Mouse (Mus musculus) forebrain, embryonic 10.5 days (tissue): ENCODE data around the gene Ms4a1. TPM values are rescaled to one million over a fixed set of nuclear protein-coding genes. Genes with fewer than 3 reads are reported as not detected.
"Not testable (repeated sequence)": the region's sequence is repeated elsewhere in the genome, so short reads cannot be mapped to it uniquely, and the experiment has no call there.

ENCODE experiments used
- DNase-seq: peaks from one replicate; pipeline ENCODE4 v3.0.0-alpha.2; 2017; ENCODE audit warnings: low spot score; ENCODE audit errors: extremely low spot score
- H3K27ac ChIP-seq: fragments of 300-500 bp; sonication (generic); 2 replicates; pipeline ENCODE4 v1.5.1; 2016; ENCODE audit warnings: mild to moderate bottlenecking
- H3K27me3 ChIP-seq: fragments of 300-500 bp; sonication (generic); 2 replicates; pipeline ENCODE4 v1.6.1; 2016; ENCODE audit warnings: mild to moderate bottlenecking; ENCODE audit not compliant: poor library complexity, severe bottlenecking
- H3K36me3 ChIP-seq: fragments of 300-500 bp; sonication (generic); replicated peaks from 2 replicates; pipeline ENCODE4 v1.6.1; 2016; ENCODE audit warnings: mild to moderate bottlenecking, moderate library complexity
- H3K4me1 ChIP-seq: fragments of 300-500 bp; sonication (generic); 2 replicates; pipeline ENCODE4 v1.6.1; 2016
- H3K4me3 ChIP-seq: fragments of 300-500 bp; sonication (generic); 2 replicates; pipeline ENCODE4 v1.5.1; 2016; ENCODE audit warnings: mild to moderate bottlenecking, moderate library complexity
- H3K9me3 ChIP-seq: fragments of 300-500 bp; sonication (generic); 2 replicates; pipeline ENCODE4 v1.6.1; 2016; ENCODE audit warnings: mild to moderate bottlenecking, moderate library complexity
- WGBS: fragments of 180-500 bp; shearing (Covaris S2); methylation state at CpG from one replicate; pipeline ENCODE4 v1.1.7; 2016; 5-methylcytosine and 5-hydroxymethylcytosine counted together
- polyA plus RNA-seq: library from polyadenylated mRNA; unstranded; fragments of >200 nt; fragmentation: Nextera tagmentation; extraction: Ambion mirVana; gene quantifications from 2 replicates; pipeline ENCODE4 v1.2.1, GENCODE M21; 2016

Ms4a1 gene
- polyA plus RNA-seq, 1 experiment from 2014 or later: not detected

DNA sequence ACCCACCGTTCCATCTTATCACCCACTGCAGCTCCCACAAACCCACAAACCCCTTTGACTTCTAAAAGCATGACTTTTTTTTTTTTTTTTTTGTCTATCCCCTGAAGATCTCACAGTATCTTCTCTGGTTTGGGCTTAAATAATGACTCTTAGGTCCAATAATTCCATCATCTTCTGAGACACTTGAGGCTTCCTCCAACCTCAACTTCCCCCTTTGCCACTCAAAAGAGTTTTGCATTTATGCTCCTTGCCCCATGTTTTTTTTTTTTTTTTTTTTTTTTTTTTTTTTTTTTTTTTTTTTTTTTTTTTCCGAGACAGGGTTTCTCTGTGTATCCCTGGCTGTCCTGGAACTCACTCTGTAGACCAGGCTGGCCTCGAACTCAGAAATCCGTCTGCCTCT lies 3.1 kb downstream of the Ms4a1 start:
- DNase-seq, H3K9me3 ChIP-seq, H3K27ac ChIP-seq, H3K4me1 ChIP-seq, H3K4me3 ChIP-seq, H3K27me3 ChIP-seq, H3K36me3 ChIP-seq: not testable (repeated sequence)
- 83% methylated on average over 4 of the region's 4 CpGs for WGBS

- H3K4me3 ChIP-seq: no peak overlapping the region
- no peak overlapping the region for H3K27ac ChIP-seq
- H3K36me3 ChIP-seq: no peaks in the 10 kb centered on the region
- no peaks in the 10 kb centered on the region for H3K4me1 ChIP-seq
- H3K9me3 ChIP-seq: no peaks in the 10 kb centered on the region
- 96% methylated on average over 2 of the region's 2 CpGs for WGBS
- H3K27me3 ChIP-seq: no peaks in the 10 kb centered on the region
- DNase-seq: no peak
These were observed 4.5 kb downstream of the Ms4a1 start for GRCm38 (mm10) chr19:11261522-11261921.

DNA sequence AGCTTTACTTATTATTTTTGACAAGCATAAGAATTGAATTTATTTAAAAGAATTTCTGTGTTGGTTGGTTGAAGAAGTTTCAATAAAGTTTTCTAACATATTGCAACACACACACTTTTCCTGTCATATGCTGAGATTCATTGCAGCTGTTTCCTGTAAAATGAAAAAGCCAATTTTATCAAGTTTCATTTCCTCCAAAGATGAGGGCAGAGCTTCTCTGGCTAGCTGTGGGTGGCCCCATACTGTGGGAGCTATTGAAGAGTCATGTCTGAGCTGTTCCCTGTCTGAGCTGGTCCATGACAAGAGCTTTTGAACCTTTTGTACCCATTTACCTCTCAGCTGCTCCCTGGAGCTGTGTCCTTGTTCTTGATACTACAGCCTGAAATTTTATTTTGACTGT lies 21.8 kb downstream of the Ms4a1 start:
- Histone ChIP-seq H3K9me3 (no peaks in the 10 kb centered on the region), H3K36me3 (no peaks in the 10 kb centered on the region), H3K27ac (no peak overlapping the region), H3K4me3 (no peak overlapping the region), H3K4me1 (no peaks in the 10 kb centered on the region), H3K27me3 (no peaks in the 10 kb centered on the region)
- DNase-seq: no peak

DNA sequence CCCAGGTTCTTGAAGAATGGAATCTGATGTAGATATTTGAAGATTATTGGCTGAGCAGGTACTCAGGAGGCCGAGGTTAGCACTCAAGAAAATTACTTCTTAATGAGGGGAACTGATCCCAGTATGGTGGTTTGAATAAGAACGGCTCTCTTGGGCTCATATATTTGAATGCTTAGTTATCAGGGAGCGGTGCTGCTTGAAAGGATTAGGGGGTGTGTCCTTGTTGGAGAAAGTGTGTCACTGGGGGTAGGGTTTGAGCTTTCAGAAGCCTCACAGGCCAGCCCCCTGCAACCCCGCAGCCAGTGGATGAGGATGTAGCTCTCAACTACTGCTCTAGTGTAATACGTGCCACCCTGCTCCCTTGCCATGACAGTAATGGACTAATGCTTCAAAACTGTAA lies 23.5 kb downstream of the Ms4a1 start:
- H3K9me3 ChIP-seq: no peaks in the 10 kb centered on the region
- H3K27me3 ChIP-seq: no peaks in the 10 kb centered on the region
- 63% methylated on average over 5 of the region's 5 CpGs for WGBS
- no peak overlapping the region for H3K27ac ChIP-seq
- no peaks in the 10 kb centered on the region for H3K36me3 ChIP-seq
- H3K4me1 ChIP-seq: no peaks in the 10 kb centered on the region
- no peak overlapping the region for H3K4me3 ChIP-seq
- DNase-seq: no peak

- no peaks in the 10 kb centered on the region for H3K9me3 ChIP-seq
- H3K36me3 ChIP-seq: no peaks in the 10 kb centered on the region
- H3K4me1 ChIP-seq: no peaks in the 10 kb centered on the region
- H3K27ac ChIP-seq: no peak overlapping the region
- DNase-seq: no peak
- no peak overlapping the region for H3K4me3 ChIP-seq
- no peaks in the 10 kb centered on the region for H3K27me3 ChIP-seq
These were observed 30.2 kb downstream of the Ms4a1 start for GRCm38 (mm10) chr19:11235820-11236219.

DNA sequence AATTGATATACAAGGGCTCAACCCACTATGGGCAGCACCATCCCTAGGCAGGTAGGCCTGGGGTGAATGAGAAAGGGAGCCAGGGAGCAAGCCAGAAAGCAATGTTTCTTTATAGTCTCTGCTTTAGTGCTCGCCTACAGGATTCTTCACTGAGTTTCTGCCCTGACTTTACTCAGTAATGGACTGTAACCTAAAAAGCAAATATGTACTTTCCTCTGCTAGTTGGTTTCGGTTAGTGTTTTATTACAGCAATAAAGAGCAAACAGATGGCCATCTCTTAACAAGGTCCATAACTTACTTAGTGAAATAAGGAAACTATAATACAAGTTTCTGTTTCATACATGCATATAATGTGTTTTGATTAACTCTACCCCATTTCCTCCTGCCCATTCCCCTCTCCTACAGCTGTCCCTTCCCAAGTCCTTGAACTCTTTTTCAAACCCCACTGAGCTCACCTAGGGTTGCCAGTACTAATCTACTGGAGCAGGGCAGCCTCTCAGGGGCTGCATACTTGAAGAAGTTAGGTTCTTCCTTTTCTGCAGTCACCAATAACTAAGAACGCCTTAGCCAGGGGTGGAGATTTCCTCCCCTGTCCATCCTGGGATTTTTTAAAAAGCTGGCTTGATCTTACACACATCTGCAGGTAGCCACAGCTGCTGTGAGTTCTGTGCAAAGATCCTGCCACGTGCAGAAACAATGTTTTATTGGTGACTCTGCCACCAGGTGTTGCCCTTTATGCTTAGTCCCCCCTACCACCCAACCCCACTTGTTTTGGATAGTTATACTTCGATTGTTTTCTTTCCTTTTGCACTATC lies 30.9 kb downstream of the Ms4a1 start:
- H3K36me3 ChIP-seq: no peaks in the 10 kb centered on the region
- H3K27ac ChIP-seq: no peak overlapping the region
- H3K9me3 ChIP-seq: no peaks in the 10 kb centered on the region
- H3K4me3 ChIP-seq: no peak overlapping the region
- no peaks in the 10 kb centered on the region for H3K4me1 ChIP-seq
- no peak for DNase-seq
- H3K27me3 ChIP-seq: no peaks in the 10 kb centered on the region
- 78% methylated on average over 5 of the region's 5 CpGs for WGBS

- 83% methylated on average over 5 of the region's 5 CpGs for WGBS
- Histone ChIP-seq H3K27me3 (no peaks in the 10 kb centered on the region), H3K36me3 (no peaks in the 10 kb centered on the region), H3K4me1 (no peaks in the 10 kb centered on the region), H3K4me3 (no peak overlapping the region), H3K9me3 (no peaks in the 10 kb centered on the region), H3K27ac (no peak overlapping the region)
- no peak for DNase-seq
These were observed 31.8 kb downstream of the Ms4a1 start for GRCm38 (mm10) chr19:11234244-11234643.

- no peaks in the 10 kb centered on the region for H3K9me3 ChIP-seq
- H3K36me3 ChIP-seq: no peaks in the 10 kb centered on the region
- H3K27ac ChIP-seq: no peak within 1 kb of the TSS
- WGBS: 80% methylated on average over 5 of the region's 5 CpGs
- H3K4me1 ChIP-seq: no peaks in the 10 kb centered on the region
- no peak within 1 kb of the TSS for H3K4me3 ChIP-seq
- no peak for DNase-seq
- H3K27me3 ChIP-seq: no peaks in the 10 kb centered on the region
These were observed 33.7 kb downstream of the Ms4a1 start, which contains the start of gene Ms4a12 for GRCm38 (mm10) chr19:11232348-11232747. Gene Ms4a12 (minus strand): TSS chr19:11232448.

Other genes starting within 250 kb of the Ms4a1 start
- not detected in 2 replicates for gene Ms4a18, start 248.2 kb downstream of the Ms4a1 start, polyA plus RNA-seq
- not detected in 2 replicates for gene Ms4a8a, start 185.1 kb downstream of the Ms4a1 start, polyA plus RNA-seq
- gene 1700017D01Rik, start 135.4 kb downstream of the Ms4a1 start, polyA plus RNA-seq: not detected in 2 replicates
- not detected in 2 replicates for gene 1700025F22Rik, start 100.9 kb downstream of the Ms4a1 start, polyA plus RNA-seq
- gene Ms4a13, start 69.5 kb downstream of the Ms4a1 start, polyA plus RNA-seq: not detected in 2 replicates
- gene Ms4a12, start 33.8 kb downstream of the Ms4a1 start, polyA plus RNA-seq: not detected in 2 replicates
- gene Ms4a5, start 17.6 kb upstream of the Ms4a1 start, polyA plus RNA-seq: not detected in 2 replicates
- gene Ms4a14, start 48.2 kb upstream of the Ms4a1 start, polyA plus RNA-seq: not detected in 2 replicates
- not detected in 2 replicates for gene Ms4a7, start 69.9 kb upstream of the Ms4a1 start, polyA plus RNA-seq
- gene Ms4a4a, start 109.3 kb upstream of the Ms4a1 start, polyA plus RNA-seq: 0.93 and 1.5 TPM in 2 replicates
- gene Ms4a4c, start 138.5 kb upstream of the Ms4a1 start, polyA plus RNA-seq: 0.17 TPM in 1 of 2 replicates, not detected in the other
- gene Ms4a4b, start 177.3 kb upstream of the Ms4a1 start, polyA plus RNA-seq: not detected in 2 replicates
- 1.2 and 1.5 TPM in 2 replicates for gene Ms4a6c, start 203.1 kb upstream of the Ms4a1 start, polyA plus RNA-seq
- not detected in 2 replicates for gene Gm8369, start 219.7 kb upstream of the Ms4a1 start, polyA plus RNA-seq